Mouse (Mus musculus) hindbrain, embryonic 11.5 days (tissue): ENCODE measurements around the gene Thada. TPM values are rescaled to one million over a fixed set of nuclear protein-coding genes. Genes with fewer than 3 reads are reported as not detected.
"Not testable (repeated sequence)": the region's sequence is repeated elsewhere in the genome, so short reads cannot be mapped to it uniquely, and the experiment has no call there.

ENCODE experiments used
- ATAC-seq: fragments of 200-750 bp; cut with Nextera tagmentation; 2 replicates; pipeline ENCODE4 v1.8.0; 2017; ENCODE audit warnings: mild to moderate bottlenecking, moderate TSS enrichment, moderate library complexity; ENCODE audit not compliant: low FRiP score
- DNase-seq: peaks from one replicate; pipeline ENCODE4 v3.0.0-alpha.2; 2015; ENCODE audit warnings: low spot score
- H3K27ac ChIP-seq: fragments of 300-500 bp; sonication (generic); 2 replicates; pipeline ENCODE4 v1.5.1; 2014; ENCODE audit warnings: mild to moderate bottlenecking, low read depth, low read length
- H3K27me3 ChIP-seq: fragments of 300-500 bp; sonication (generic); 2 replicates; pipeline ENCODE4 v1.6.1; 2014; ENCODE audit warnings: mild to moderate bottlenecking, low read length, moderate library complexity, mixed read lengths; ENCODE audit not compliant: control insufficient read depth, insufficient read depth
- H3K36me3 ChIP-seq: fragments of 300-500 bp; sonication (generic); 2 replicates; pipeline ENCODE4 v1.6.1; 2014; ENCODE audit warnings: mild to moderate bottlenecking, low read length, moderate library complexity, mixed read lengths; ENCODE audit not compliant: control insufficient read depth, insufficient read depth
- H3K4me1 ChIP-seq: fragments of 300-500 bp; sonication (generic); replicated peaks from 2 replicates; pipeline ENCODE4 v1.6.1; 2014; ENCODE audit warnings: low read length, mixed read lengths; ENCODE audit not compliant: control insufficient read depth, insufficient read depth
- H3K4me2 ChIP-seq: fragments of 300-500 bp; sonication (generic); replicated peaks from 2 replicates; pipeline ENCODE4 v1.6.1; 2014; ENCODE audit warnings: mild to moderate bottlenecking, low read depth, low read length
- H3K4me3 ChIP-seq: fragments of 300-500 bp; sonication (generic); 2 replicates; pipeline ENCODE4 v1.5.1; 2014; ENCODE audit warnings: low read depth, low read length
- H3K9ac ChIP-seq: fragments of 300-500 bp; sonication (generic); 2 replicates; pipeline ENCODE4 v1.6.1; 2014; ENCODE audit warnings: low read depth, low read length
- H3K9me3 ChIP-seq: fragments of 300-500 bp; sonication (generic); 2 replicates; pipeline ENCODE4 v1.6.1; 2016; ENCODE audit warnings: low read length; ENCODE audit not compliant: control insufficient read depth
- WGBS: fragments of 180-500 bp; shearing (Covaris S2); extraction: QIAGEN DNeasy Blood & Tissue Kit; methylation state at CpG from one replicate; pipeline ENCODE4 v1.1.7; 2014; 5-methylcytosine and 5-hydroxymethylcytosine counted together
- polyA plus RNA-seq: library from polyadenylated mRNA; unstranded; fragments of >200 nt; fragmentation: Nextera tagmentation; extraction: Ambion mirVana; gene quantifications from 2 replicates; pipeline ENCODE4 v1.2.1, GENCODE M21; 2014

The Thada gene
- polyA plus RNA-seq, 1 experiment from 2014 or later: 13.1 TPM

DNA sequence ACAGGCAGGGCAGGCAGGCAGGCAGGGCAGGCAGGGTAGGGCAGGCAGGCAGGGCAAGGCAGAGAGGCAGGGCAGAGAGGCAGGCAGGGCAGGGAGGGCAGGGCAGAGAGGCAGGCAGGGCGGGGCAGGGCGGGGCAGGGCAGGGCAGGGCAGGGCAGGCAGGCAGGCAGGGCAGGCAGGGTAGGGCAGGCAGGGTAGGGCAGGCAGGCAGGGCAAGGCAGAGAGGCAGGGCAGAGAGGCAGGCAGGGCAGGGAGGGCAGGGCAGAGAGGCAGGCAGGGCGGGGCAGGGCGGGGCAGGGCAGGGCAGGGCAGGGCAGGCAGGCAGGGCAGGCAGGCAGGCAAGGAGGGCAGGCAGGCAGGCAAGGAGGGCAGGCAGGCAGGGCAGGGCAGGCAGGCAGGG lies 231.2 kb downstream of the Thada start:
- not testable (repeated sequence) for H3K27ac ChIP-seq, ATAC-seq, H3K4me1 ChIP-seq, H3K27me3 ChIP-seq, H3K9me3 ChIP-seq, H3K4me3 ChIP-seq, H3K36me3 ChIP-seq, H3K4me2 ChIP-seq, DNase-seq, H3K9ac ChIP-seq
- no CpG with 5 or more reads among the region's 4 CpGs for WGBS

DNA sequence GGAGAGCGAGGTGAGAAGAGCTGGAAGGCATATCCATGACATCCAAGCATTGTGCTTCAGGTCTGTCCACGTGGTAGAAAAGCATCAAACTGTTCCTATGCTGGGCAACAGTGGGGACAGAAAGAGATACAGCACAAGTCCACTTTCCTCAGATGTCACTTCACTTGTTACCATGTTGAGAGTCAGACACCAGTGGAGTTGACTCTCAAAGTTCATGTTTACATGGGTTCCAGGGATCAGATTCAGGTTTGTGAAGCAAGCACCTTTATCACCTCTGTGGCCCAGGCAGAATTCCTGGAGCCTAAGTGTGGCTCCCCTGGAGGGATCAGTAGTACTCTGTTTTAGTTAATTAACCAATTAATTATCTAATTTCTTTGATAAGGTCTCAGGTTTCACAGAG lies 232.2 kb downstream of the Thada start:
- Histone ChIP-seq H3K27ac (no peak overlapping the region), H3K27me3 (no peaks in the 10 kb centered on the region), H3K36me3 (no peaks in the 10 kb centered on the region), H3K9ac (no peak overlapping the region), H3K4me1 (no peaks in the 10 kb centered on the region), H3K4me3 (no peak overlapping the region), H3K4me2 (no peak overlapping the region), H3K9me3 (no peaks in the 10 kb centered on the region)
- WGBS: 92% methylated on average over 2 of the region's 2 CpGs
- no peak for DNase-seq
- ATAC-seq: no peak

DNA sequence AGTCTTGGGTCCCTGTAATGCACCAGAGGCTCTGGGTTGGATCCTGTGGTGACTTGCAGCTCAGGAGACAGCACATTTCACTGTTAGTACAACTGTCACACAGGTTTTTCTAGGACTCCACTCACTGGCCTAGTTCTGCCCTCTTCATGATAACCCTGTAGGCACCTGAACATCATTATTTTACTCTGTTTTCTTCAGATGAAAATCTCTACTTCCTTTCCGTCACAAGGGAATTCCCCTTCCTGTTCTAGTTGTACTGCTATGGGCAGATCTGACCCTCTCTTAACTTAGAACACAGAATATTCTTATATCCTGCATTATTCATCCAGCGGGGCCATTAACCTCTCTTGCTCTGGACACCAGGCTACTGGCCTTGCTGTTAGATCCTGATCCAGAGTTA lies 234.6 kb downstream of the Thada start:
- no peak overlapping the region for H3K9ac ChIP-seq
- H3K4me1 ChIP-seq: no peaks in the 10 kb centered on the region
- DNase-seq (no peak), ATAC-seq (no peak)
- H3K27me3 ChIP-seq: no peaks in the 10 kb centered on the region
- H3K36me3 ChIP-seq: no peaks in the 10 kb centered on the region
- H3K4me3 ChIP-seq: no peak overlapping the region
- H3K4me2 ChIP-seq: no peak overlapping the region
- 88% methylated on average over 2 of the region's 2 CpGs for WGBS
- H3K27ac ChIP-seq: no peak overlapping the region; the same call in 1 of the 2 replicates
- H3K9me3 ChIP-seq: no peaks in the 10 kb centered on the region

DNA sequence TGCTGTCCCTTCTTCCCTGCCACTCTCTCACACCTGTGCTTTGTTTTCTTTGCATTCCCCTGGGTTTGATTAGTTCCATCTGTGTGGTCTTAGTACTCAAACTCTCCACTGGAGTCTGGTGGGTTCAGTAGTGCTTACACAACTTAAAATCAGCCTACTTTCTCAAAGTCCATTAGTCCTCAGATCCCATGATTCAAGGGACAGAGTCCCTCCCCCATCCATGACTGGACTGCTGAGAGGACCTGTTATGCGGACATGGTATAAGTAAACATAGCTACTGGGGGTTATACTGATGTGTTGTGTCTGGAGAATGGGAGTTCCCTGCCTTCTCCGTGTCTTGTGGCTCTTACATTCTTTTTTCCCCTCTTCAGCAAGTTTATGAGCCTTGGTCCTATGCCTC lies 237.8 kb downstream of the Thada start:
- ATAC-seq (no peak), DNase-seq (no peak)
- Histone ChIP-seq H3K4me3 (no peak overlapping the region), H3K4me2 (no peak overlapping the region), H3K27ac (no peak overlapping the region), H3K36me3 (no peaks in the 10 kb centered on the region), H3K4me1 (no peaks in the 10 kb centered on the region), H3K9ac (no peak overlapping the region), H3K9me3 (no peaks in the 10 kb centered on the region), H3K27me3 (no peaks in the 10 kb centered on the region)
- WGBS: 70% methylated on average over 2 of the region's 2 CpGs

DNA sequence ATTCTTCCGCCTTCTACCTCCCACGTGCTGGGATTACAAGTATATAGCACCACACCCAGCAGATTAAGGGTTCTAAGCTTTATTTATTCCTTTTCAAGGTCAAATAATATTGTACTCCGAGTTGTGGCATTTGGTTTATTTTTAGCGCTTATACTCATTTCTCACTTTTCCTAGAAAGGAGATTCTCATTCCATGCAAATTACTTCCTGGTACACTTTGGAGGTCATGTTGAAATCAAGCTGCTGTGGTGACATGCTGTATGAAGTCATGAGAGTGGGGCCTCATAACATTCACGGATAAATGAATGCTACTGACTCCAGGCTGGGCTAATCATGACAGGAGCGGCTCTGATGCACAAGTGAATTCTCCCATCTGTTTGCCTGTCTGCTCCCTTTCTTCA lies 239.3 kb downstream of the Thada start:
- no peaks in the 10 kb centered on the region for H3K36me3 ChIP-seq
- DNase-seq: no peak
- no peaks in the 10 kb centered on the region for H3K27me3 ChIP-seq
- no peak overlapping the region for H3K27ac ChIP-seq
- no peak overlapping the region for H3K4me2 ChIP-seq
- H3K9ac ChIP-seq: no peak overlapping the region
- ATAC-seq: no peak
- no peak overlapping the region for H3K4me3 ChIP-seq
- no peaks in the 10 kb centered on the region for H3K4me1 ChIP-seq
- H3K9me3 ChIP-seq: no peaks in the 10 kb centered on the region
- WGBS: 88% methylated on average over 6 of the region's 6 CpGs

DNA sequence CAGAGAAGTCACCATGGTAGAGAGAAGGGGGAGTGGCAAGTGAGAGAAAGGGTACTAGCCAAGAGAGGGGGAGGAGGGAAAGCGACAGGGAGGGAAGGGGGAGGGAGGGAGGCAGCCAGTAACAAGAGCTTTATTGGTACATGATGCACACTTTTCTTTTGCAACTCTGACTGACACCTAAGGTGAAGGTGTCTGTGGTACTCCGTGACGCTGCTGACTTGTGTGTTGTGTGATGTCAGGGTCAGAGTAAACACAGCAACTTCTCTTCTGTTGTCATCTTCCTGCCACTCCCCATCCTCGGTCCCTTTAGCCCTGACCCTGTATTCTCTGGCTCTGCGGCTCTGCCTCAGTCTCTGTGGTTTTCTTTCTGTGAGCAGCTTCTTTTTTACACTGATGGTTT lies 239.8 kb downstream of the Thada start:
- 69% methylated on average over 5 of the region's 5 CpGs for WGBS
- no peak for ATAC-seq
- Histone ChIP-seq H3K4me3 (no peak overlapping the region), H3K27me3 (no peaks in the 10 kb centered on the region), H3K4me1 (no peaks in the 10 kb centered on the region), H3K4me2 (no peak overlapping the region), H3K9me3 (no peaks in the 10 kb centered on the region), H3K27ac (no peak overlapping the region), H3K9ac (0 out of 2 replicates have a peak overlapping the region, but pooled peaks have one; percentile 15), H3K36me3 (no peaks in the 10 kb centered on the region)
- no peak for DNase-seq

DNA sequence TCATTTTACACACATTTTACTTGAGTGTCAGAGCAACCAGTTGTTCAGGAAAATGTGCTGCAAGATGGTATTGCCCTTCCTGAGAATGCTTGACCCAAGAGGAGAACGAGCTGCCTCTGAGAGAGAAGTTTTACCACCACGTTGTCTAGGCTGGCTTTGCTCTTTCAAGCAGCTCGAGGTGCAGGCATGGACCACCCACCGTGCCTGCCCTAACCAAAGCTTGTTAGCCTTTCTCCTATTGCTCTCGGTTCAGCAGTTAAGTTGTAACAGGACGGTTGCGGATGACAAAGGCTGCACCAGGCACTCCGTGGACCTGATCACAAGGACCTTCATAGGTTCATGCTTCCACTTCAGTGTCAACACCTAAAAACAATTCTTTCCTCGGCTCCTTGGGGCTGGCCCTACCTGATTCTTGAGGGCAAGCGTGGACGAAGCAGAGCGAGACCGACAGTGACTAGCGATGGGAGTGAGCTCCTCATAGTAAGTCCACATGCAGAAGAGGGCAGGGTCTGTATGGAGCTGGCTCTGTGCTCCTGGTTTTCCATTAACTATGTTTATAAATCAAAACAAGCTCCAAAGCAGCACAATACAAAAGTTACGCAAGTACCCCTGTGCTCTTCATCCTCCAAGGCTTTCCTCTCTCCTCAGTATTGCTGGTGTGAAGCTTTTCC lies 241.7 kb downstream of the Thada start:
- no peaks in the 10 kb centered on the region for H3K27me3 ChIP-seq
- WGBS: 71% methylated on average over 15 of the region's 15 CpGs
- no peak overlapping the region for H3K4me2 ChIP-seq
- H3K36me3 ChIP-seq: 0 out of 2 replicates have a peak, but pooled peaks cover 3% of the 10 kb centered on the region
- H3K4me1 ChIP-seq: no peaks in the 10 kb centered on the region
- DNase-seq (no peak), ATAC-seq (no peak)
- no peak overlapping the region for H3K27ac ChIP-seq
- no peak overlapping the region for H3K4me3 ChIP-seq
- H3K9me3 ChIP-seq: no peaks in the 10 kb centered on the region
- H3K9ac ChIP-seq: no peak overlapping the region

DNA sequence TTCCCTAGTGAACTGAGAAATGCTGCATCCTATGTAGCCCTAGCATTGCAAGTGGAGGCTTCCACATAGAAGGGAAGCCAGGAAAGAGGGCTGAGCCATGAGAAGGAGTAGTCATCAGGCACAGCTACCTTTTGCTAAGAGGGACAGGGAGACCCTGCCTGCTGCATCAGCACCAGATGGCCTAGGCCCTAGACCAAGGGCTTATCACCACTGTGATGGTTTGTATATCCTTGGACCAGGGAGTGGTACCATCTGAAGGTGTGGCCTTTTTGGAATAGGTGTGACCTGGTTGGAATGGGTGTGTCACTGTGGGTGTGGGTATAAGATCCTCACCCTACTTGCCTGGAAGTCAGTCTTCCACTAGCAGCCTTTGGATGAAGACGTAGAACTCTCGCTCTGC lies 247.2 kb downstream of the Thada start:
- not testable (repeated sequence) for H3K27ac ChIP-seq, H3K36me3 ChIP-seq

DNA sequence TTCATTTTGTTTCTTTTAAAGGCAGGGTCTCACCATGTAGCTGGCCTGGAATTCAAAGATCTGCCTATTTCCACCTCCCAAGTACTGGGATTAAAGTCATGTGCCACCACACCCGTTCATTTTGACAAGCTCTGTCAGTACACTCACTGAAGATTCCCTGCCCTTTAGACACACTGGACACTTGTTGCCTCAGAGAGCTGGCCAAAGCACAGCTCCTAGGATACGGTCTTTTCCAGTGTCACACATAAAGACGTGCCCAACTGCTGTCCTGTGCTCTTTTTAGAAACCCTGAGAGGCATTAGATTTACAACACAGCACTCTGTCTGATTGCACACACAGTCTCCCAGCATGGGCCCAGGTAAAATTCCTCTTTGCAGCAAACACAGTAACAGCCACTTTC lies 248.3 kb downstream of the Thada start:
- no peak overlapping the region for H3K9ac ChIP-seq
- no peaks in the 10 kb centered on the region for H3K27me3 ChIP-seq
- ATAC-seq (no peak), DNase-seq (no peak)
- WGBS: 77% methylated on average over 3 of the region's 3 CpGs
- no peaks in the 10 kb centered on the region for H3K9me3 ChIP-seq
- no peak overlapping the region for H3K4me3 ChIP-seq
- no peak overlapping the region for H3K4me2 ChIP-seq
- H3K36me3 ChIP-seq: 0 out of 2 replicates have a peak, but pooled peaks cover 3% of the 10 kb centered on the region
- no peak overlapping the region for H3K27ac ChIP-seq
- H3K4me1 ChIP-seq: no peaks in the 10 kb centered on the region

More for the DNA sequence above, 247.2 kb downstream of the Thada start:
- 92% methylated on average over 2 of the region's 2 CpGs for WGBS
- not testable (repeated sequence) for H3K9me3 ChIP-seq, H3K9ac ChIP-seq, H3K4me2 ChIP-seq, ATAC-seq, H3K4me1 ChIP-seq, DNase-seq, H3K27me3 ChIP-seq, H3K4me3 ChIP-seq
